Mouse (Mus musculus): Measurements from ENCODE around the gene Bgn. TPM values are rescaled to one million over a fixed set of nuclear protein-coding genes. Genes with fewer than 3 reads are reported as not detected.

Gene Bgn
- polyA plus RNA-seq, 1 experiment from 2014 or later: 93.4 TPM

DNA sequence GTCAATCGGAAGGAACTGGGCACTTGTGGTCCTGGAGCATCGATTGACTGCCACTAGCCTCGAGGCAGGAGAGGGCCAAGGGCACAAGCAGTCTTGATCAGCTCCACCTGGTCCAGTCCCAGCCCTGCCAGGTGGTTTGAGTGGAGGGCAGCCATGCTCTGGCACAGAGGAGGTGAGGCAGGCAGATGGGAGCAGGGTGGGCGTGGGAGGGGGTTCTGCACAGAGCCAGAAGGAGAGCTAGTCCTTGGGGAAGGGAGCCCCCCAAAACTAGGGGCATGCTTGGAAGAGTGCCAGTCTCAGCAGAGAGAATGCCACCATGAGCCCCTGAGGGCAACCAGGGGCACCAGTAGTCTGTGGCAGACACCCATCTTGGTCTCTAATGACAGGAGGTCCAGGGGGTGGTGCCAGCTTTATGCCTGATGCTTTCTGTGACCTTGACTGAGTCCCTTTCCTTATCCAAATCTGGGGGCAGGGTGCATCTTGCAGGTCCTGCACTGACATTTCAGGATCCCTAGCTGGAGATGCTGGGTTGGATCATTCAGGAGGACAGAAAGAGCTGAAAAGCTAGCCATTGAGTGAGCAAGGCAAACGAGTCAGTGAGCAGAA lies 21.8 kb downstream of the Bgn start:
- no peaks in the 10 kb centered on the region for H3K4me1 ChIP-seq (replicated peaks; ENCODE audit: insufficient read depth, low read length)
- no peak overlapping the region for H3K4me3 ChIP-seq (replicated peaks; ENCODE audit: low read depth, low read length)
- no peaks in the 10 kb centered on the region for H3K27me3 ChIP-seq (ENCODE audit: insufficient read depth, low read length)
- TF ChIP-seq CTCF (IDR thresholded peaks at IDR 0.05; ENCODE audit: low read depth): no peak
- no peaks in the 10 kb centered on the region for H3K9me3 ChIP-seq (replicated peaks; ENCODE audit: low read length)
- ATAC-seq (replicated peaks; ENCODE audit: low FRiP score, low read depth) (no peak), DNase-seq (ENCODE audit: low spot score) (no peak)
- H3K4me2 ChIP-seq (ENCODE audit: low read length): no peak overlapping the region
- no peak overlapping the region for H3K27ac ChIP-seq
- H3K9ac ChIP-seq (ENCODE audit: low read depth, low read length): no peak overlapping the region
- 79% methylated on average over 5 of the region's 5 CpGs for WGBS
- H3K36me3 ChIP-seq (ENCODE audit: insufficient read depth, low read length): no peaks in the 10 kb centered on the region

GRCm38 (mm10) chrX:73506577-73506976 lies 23.2 kb downstream of the Bgn start:
- DNase-seq (ENCODE audit: low spot score) (no peak), ATAC-seq (replicated peaks; ENCODE audit: low FRiP score, low read depth) (no peak)

GRCm38 (mm10) chrX:73509209-73509608 lies 25.8 kb downstream of the Bgn start:
- no peaks in the 10 kb centered on the region for H3K9me3 ChIP-seq (replicated peaks; ENCODE audit: low read length)
- H3K27me3 ChIP-seq (ENCODE audit: insufficient read depth, low read length): no peaks in the 10 kb centered on the region
- no peaks in the 10 kb centered on the region for H3K4me1 ChIP-seq (replicated peaks; ENCODE audit: insufficient read depth, low read length)
- ATAC-seq (replicated peaks; ENCODE audit: low FRiP score, low read depth) (no peak), DNase-seq (ENCODE audit: low spot score) (no peak)
- H3K36me3 ChIP-seq (ENCODE audit: insufficient read depth, low read length): no peaks in the 10 kb centered on the region
- no peak for TF ChIP-seq CTCF (IDR thresholded peaks at IDR 0.05; ENCODE audit: low read depth)
- no peak overlapping the region for H3K4me3 ChIP-seq (replicated peaks; ENCODE audit: low read depth, low read length)
- no peak overlapping the region for H3K9ac ChIP-seq (ENCODE audit: low read depth, low read length)
- no peak overlapping the region for H3K4me2 ChIP-seq (ENCODE audit: low read length)
- no peak overlapping the region for H3K27ac ChIP-seq
- WGBS: 89% methylated on average over 3 of the region's 3 CpGs

More at GRCm38 (mm10) chrX:73506577-73506976, 23.2 kb downstream of the Bgn start:
- H3K4me1 ChIP-seq (replicated peaks; ENCODE audit: insufficient read depth, low read length): no peaks in the 10 kb centered on the region
- H3K4me3 ChIP-seq (replicated peaks; ENCODE audit: low read depth, low read length): no peak overlapping the region
- H3K36me3 ChIP-seq (ENCODE audit: insufficient read depth, low read length): no peaks in the 10 kb centered on the region
- no peak for TF ChIP-seq CTCF (IDR thresholded peaks at IDR 0.05; ENCODE audit: low read depth)
- 82% methylated on average over 4 of the region's 4 CpGs for WGBS
- H3K27ac ChIP-seq: no peak overlapping the region
- H3K9ac ChIP-seq (ENCODE audit: low read depth, low read length): no peak overlapping the region
- H3K4me2 ChIP-seq (ENCODE audit: low read length): no peak overlapping the region
- H3K27me3 ChIP-seq (ENCODE audit: insufficient read depth, low read length): no peaks in the 10 kb centered on the region
- H3K9me3 ChIP-seq (replicated peaks; ENCODE audit: low read length): no peaks in the 10 kb centered on the region

DNA sequence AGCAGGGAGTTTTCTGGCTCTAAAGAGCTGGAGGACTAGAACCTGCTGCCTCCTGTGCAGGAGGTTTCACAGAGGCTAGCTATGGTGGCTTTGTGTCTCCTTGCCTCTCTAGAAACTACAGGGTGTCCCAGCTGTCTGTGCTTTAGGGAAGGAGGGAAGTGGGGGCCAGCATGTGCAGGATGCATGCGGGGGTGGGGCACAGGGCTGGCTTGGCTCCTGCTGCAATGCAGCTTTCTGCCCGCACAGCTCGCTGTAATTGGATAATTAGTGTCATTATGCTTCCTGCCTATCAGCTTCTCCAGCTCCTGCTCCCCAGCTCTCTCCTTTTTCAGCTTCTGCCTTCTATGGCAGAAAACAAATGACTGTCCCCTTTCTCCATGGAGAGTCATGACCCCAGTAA lies 29.5 kb downstream of the Bgn start:
- H3K9me3 ChIP-seq (replicated peaks; ENCODE audit: low read length): no peaks in the 10 kb centered on the region
- DNase-seq (ENCODE audit: low spot score) (peak; percentile 6), ATAC-seq (replicated peaks; ENCODE audit: low FRiP score, low read depth) (no peak)
- no peaks in the 10 kb centered on the region for H3K4me1 ChIP-seq (replicated peaks; ENCODE audit: insufficient read depth, low read length)
- H3K4me2 ChIP-seq (ENCODE audit: low read length): no peak overlapping the region
- no peaks in the 10 kb centered on the region for H3K27me3 ChIP-seq (ENCODE audit: insufficient read depth, low read length)
- no peaks in the 10 kb centered on the region for H3K36me3 ChIP-seq (ENCODE audit: insufficient read depth, low read length)
- no peak for TF ChIP-seq CTCF (IDR thresholded peaks at IDR 0.05; ENCODE audit: low read depth)
- no peak overlapping the region for H3K9ac ChIP-seq (ENCODE audit: low read depth, low read length)
- no peak overlapping the region for H3K27ac ChIP-seq
- H3K4me3 ChIP-seq (replicated peaks; ENCODE audit: low read depth, low read length): no peak overlapping the region
- WGBS: 48% methylated on average over 3 of the region's 3 CpGs

- TF ChIP-seq CTCF (IDR thresholded peaks at IDR 0.05; ENCODE audit: low read depth): no peak
- H3K27me3 ChIP-seq (ENCODE audit: insufficient read depth, low read length): no peaks in the 10 kb centered on the region
- no peak overlapping the region for H3K9ac ChIP-seq (ENCODE audit: low read depth, low read length)
- no peaks in the 10 kb centered on the region for H3K9me3 ChIP-seq (replicated peaks; ENCODE audit: low read length)
- no peak overlapping the region for H3K27ac ChIP-seq
- H3K36me3 ChIP-seq (ENCODE audit: insufficient read depth, low read length): no peaks in the 10 kb centered on the region
- ATAC-seq (replicated peaks; ENCODE audit: low FRiP score, low read depth) (no peak), DNase-seq (ENCODE audit: low spot score) (no peak)
- WGBS: 61% methylated on average over 4 of the region's 4 CpGs
- H3K4me2 ChIP-seq (ENCODE audit: low read length): no peak overlapping the region
- no peak overlapping the region for H3K4me3 ChIP-seq (replicated peaks; ENCODE audit: low read depth, low read length)
- no peaks in the 10 kb centered on the region for H3K4me1 ChIP-seq (replicated peaks; ENCODE audit: insufficient read depth, low read length)
Measured at GRCm38 (mm10) chrX:73516556-73516955, 33.2 kb downstream of the Bgn start.

DNA sequence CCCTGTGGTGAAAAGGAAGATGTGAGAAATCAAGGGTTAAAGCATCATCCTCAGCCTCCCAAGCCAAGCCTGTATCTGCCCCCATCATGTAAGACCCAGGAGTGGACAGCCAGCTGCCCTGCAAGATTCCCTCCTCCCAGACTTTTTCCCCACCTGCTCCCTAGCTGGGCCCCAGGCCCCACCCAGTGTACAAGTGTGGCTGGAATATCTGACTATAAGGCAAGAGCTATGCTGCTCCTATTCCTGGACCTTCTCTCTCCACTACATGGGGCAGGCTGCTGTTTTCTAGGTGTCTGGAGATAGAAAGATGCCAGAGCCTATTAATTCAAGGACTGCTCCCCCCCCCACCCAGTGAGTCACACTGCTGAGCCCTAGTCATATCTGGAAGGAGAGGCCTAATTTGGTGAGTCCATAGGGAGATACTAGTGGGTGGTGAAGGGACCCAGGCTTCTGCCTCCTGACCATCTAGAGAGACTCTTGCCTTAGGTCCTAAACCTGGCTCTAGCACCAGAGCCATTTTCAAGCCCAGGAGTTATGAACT lies 33.7 kb downstream of the Bgn start:
- Histone ChIP-seq H3K4me1 (replicated peaks; ENCODE audit: insufficient read depth, low read length) (no peaks in the 10 kb centered on the region), H3K9me3 (replicated peaks; ENCODE audit: low read length) (no peaks in the 10 kb centered on the region), H3K4me2 (ENCODE audit: low read length) (no peak overlapping the region), H3K36me3 (ENCODE audit: insufficient read depth, low read length) (no peaks in the 10 kb centered on the region), H3K27ac (no peak overlapping the region), H3K27me3 (ENCODE audit: insufficient read depth, low read length) (no peaks in the 10 kb centered on the region), H3K4me3 (replicated peaks; ENCODE audit: low read depth, low read length) (no peak overlapping the region), H3K9ac (ENCODE audit: low read depth, low read length) (no peak overlapping the region)
- DNase-seq (ENCODE audit: low spot score): no peak
- ATAC-seq (replicated peaks; ENCODE audit: low FRiP score, low read depth): no peak
- no peak for TF ChIP-seq CTCF (IDR thresholded peaks at IDR 0.05; ENCODE audit: low read depth)

- no peak overlapping the region for H3K9ac ChIP-seq (ENCODE audit: low read depth, low read length)
- no peaks in the 10 kb centered on the region for H3K9me3 ChIP-seq (replicated peaks; ENCODE audit: low read length)
- H3K4me3 ChIP-seq (replicated peaks; ENCODE audit: low read depth, low read length): no peak overlapping the region
- H3K27me3 ChIP-seq (ENCODE audit: insufficient read depth, low read length): no peaks in the 10 kb centered on the region
- no peak for ATAC-seq (replicated peaks; ENCODE audit: low FRiP score, low read depth)
- TF ChIP-seq CTCF (IDR thresholded peaks at IDR 0.05; ENCODE audit: low read depth): no peak
- H3K4me1 ChIP-seq (replicated peaks; ENCODE audit: insufficient read depth, low read length): no peaks in the 10 kb centered on the region
- no peaks in the 10 kb centered on the region for H3K36me3 ChIP-seq (ENCODE audit: insufficient read depth, low read length)
- no peak for DNase-seq (ENCODE audit: low spot score)
- no peak overlapping the region for H3K4me2 ChIP-seq (ENCODE audit: low read length)
- no peak overlapping the region for H3K27ac ChIP-seq
- 71% methylated on average over 3 of the region's 3 CpGs for WGBS
Measured at GRCm38 (mm10) chrX:73520692-73521091, 37.3 kb downstream of the Bgn start.
